Mouse (Mus musculus) intestine, embryonic 15.5 days (tissue): ENCODE data around the gene Cd3eap. TPM values are rescaled to one million over a fixed set of nuclear protein-coding genes. Genes with fewer than 3 reads are reported as not detected.

Experiments
- ATAC-seq: fragments of 200-750 bp; cut with Nextera tagmentation; 2 replicates; pipeline ENCODE4 v1.8.0; 2017; ENCODE audit warnings: moderate TSS enrichment, moderate library complexity
- H3K27ac ChIP-seq: fragments of 300-500 bp; sonication (generic); 2 replicates; pipeline ENCODE4 v1.5.1; 2015; ENCODE audit warnings: mild to moderate bottlenecking, inconsistent platforms
- H3K27me3 ChIP-seq: fragments of 300-500 bp; sonication (generic); replicated peaks from 2 replicates; pipeline ENCODE4 v1.6.1; 2015; ENCODE audit warnings: inconsistent platforms
- H3K36me3 ChIP-seq: fragments of 300-500 bp; sonication (generic); 2 replicates; pipeline ENCODE4 v1.6.1; 2015; ENCODE audit warnings: inconsistent platforms
- H3K4me1 ChIP-seq: fragments of 300-500 bp; sonication (generic); replicated peaks from 2 replicates; pipeline ENCODE4 v1.6.1; 2015; ENCODE audit warnings: inconsistent platforms
- H3K4me2 ChIP-seq: fragments of 300-500 bp; sonication (generic); replicated peaks from 2 replicates; pipeline ENCODE4 v1.6.1; 2015; ENCODE audit warnings: mild to moderate bottlenecking, inconsistent platforms
- H3K4me3 ChIP-seq: fragments of 300-500 bp; sonication (generic); replicated peaks from 2 replicates; pipeline ENCODE4 v1.5.1; 2015; ENCODE audit warnings: inconsistent platforms
- H3K9ac ChIP-seq: fragments of 300-500 bp; sonication (generic); 2 replicates; pipeline ENCODE4 v1.6.1; 2015; ENCODE audit warnings: inconsistent platforms
- H3K9me3 ChIP-seq: fragments of 300-500 bp; sonication (generic); 2 replicates; pipeline ENCODE4 v1.6.1; 2016; ENCODE audit warnings: inconsistent platforms
- WGBS: fragments of 180-500 bp; shearing (Covaris S2); methylation state at CpG from one replicate; pipeline ENCODE4 v1.1.7; 2015; 5-methylcytosine and 5-hydroxymethylcytosine counted together
- polyA plus RNA-seq: library from polyadenylated mRNA; unstranded; fragments of >200 nt; fragmentation: Nextera tagmentation; extraction: Ambion mirVana; gene quantifications from 2 replicates; pipeline ENCODE4 v1.2.1, GENCODE M21; 2015

The Cd3eap gene
- polyA plus RNA-seq, 1 experiment from 2014 or later, result 21.7 TPM

GRCm38 (mm10) chr7:19326359-19326758, 32.9 kb downstream of the Cd3eap start:
- Histone ChIP-seq H3K27me3 (no peaks in the 10 kb centered on the region), H3K9ac (peak overlapping the region; percentile 44), H3K4me2 (peak overlapping the region; percentile 76), H3K4me3 (peak overlapping the region; percentile 32), H3K36me3 (no peaks in the 10 kb centered on the region), H3K27ac (peak overlapping the region; percentile 67), H3K9me3 (no peaks in the 10 kb centered on the region), H3K4me1 (peaks cover 17% of the 10 kb centered on the region)
- peak; percentile 73 for ATAC-seq
- WGBS, result under 1% methylated on average over 20 of the region's 20 CpGs

DNA sequence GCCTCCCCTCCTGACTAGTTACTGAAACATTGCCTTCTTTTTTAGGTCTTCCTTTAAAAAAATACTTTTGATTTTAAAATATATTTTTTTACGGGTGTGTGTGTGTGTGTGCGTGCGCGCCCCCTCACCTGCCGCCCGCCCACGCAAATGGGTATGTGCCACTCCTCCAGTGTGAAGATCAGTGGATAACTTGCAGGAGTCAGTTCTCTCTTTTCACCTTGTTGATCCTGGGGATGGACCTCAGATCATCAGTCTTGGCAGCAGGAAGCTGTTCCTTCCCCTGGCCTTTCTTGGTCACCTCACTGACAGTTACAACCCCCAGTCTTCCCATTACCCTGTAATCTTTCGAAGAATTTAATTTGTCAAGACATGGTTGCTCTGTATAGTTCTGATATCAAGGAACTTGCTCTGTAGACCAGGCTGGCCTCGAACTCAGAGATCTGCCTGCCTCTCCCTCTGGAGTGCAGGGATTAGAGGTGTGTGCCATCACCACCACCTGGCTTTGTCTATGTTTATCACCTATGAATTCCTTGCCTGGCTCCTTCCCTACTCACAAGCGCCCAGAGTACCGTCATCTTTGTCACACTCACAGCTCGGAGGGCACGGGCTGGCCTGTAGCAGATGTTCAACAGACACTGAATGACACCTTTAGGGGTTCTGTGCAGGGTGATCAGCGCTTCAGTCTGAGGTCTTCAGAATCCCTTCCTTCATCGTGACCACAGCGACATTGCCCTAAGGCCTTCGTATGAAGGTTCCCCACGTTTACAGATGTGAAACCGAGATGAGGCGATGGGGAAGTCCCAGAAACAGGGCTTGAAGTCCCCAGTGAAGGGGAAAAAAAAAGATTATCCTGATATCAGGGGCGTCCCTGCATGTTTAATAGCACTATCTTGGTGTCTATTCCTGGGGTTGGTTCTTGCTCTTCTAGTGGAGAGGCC, 33.8 kb downstream of the Cd3eap start:
- Histone ChIP-seq H3K27ac (no peak overlapping the region), H3K9me3 (no peaks in the 10 kb centered on the region), H3K4me2 (no peak overlapping the region), H3K9ac (no peak overlapping the region), H3K4me3 (no peak overlapping the region), H3K27me3 (no peaks in the 10 kb centered on the region), H3K4me1 (peaks cover 17% of the 10 kb centered on the region), H3K36me3 (no peaks in the 10 kb centered on the region)
- WGBS, result 74% methylated on average over 21 of the region's 21 CpGs
- no peak for ATAC-seq

GRCm38 (mm10) chr7:19324221-19324620, 35.1 kb downstream of the Cd3eap start:
- no peaks in the 10 kb centered on the region for H3K36me3 ChIP-seq
- H3K4me2 ChIP-seq, result no peak overlapping the region
- H3K9me3 ChIP-seq, result no peaks in the 10 kb centered on the region
- H3K27ac ChIP-seq, result no peak overlapping the region
- H3K27me3 ChIP-seq, result no peaks in the 10 kb centered on the region
- no peak overlapping the region for H3K4me3 ChIP-seq
- WGBS, result 87% methylated on average over 11 of the region's 11 CpGs
- H3K9ac ChIP-seq, result no peak overlapping the region
- no peak for ATAC-seq
- peaks cover 23% of the 10 kb centered on the region for H3K4me1 ChIP-seq

DNA sequence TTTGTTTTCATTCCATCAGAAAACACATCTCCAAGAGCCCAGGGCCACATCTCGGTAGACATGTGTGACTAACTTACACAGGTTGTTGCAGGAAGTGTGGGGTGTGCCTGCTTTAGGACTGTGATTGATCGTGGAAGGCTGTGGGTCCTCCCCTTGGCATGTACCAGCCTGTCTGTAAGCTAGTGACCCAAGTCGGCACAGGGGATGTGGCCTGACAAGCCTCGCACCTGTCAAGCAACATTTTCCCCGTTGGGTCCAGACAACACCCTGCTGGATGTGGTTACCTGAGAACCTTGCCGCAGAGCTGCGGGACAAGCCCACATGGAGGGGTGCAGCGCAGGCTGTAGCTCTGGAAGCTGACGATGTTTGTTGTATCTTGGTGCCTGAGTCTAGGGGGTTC, 36.8 kb downstream of the Cd3eap start:
- no peak overlapping the region for H3K27ac ChIP-seq
- 45% methylated on average over 9 of the region's 9 CpGs for WGBS
- H3K9me3 ChIP-seq, result no peaks in the 10 kb centered on the region
- H3K4me2 ChIP-seq, result no peak overlapping the region
- H3K36me3 ChIP-seq, result no peaks in the 10 kb centered on the region
- ATAC-seq, result no peak
- no peak overlapping the region for H3K4me3 ChIP-seq
- no peak overlapping the region for H3K9ac ChIP-seq
- H3K27me3 ChIP-seq, result peaks cover 6% of the 10 kb centered on the region; the same call in 1 of the 2 replicates
- H3K4me1 ChIP-seq, result peaks cover 21% of the 10 kb centered on the region

- WGBS, result 44% methylated on average over 5 of the region's 5 CpGs
- Histone ChIP-seq H3K36me3 (no peaks in the 10 kb centered on the region), H3K9ac (no peak overlapping the region), H3K27me3 (peaks cover 14% of the 10 kb centered on the region; the same call in 1 of the 2 replicates), H3K4me3 (no peak overlapping the region), H3K4me1 (peaks cover 11% of the 10 kb centered on the region), H3K27ac (no peak overlapping the region), H3K4me2 (no peak overlapping the region), H3K9me3 (no peaks in the 10 kb centered on the region)
- no peak for ATAC-seq
Measured at GRCm38 (mm10) chr7:19321464-19321863, 37.8 kb downstream of the Cd3eap start.

- H3K9ac ChIP-seq, result no peak overlapping the region
- WGBS, result 42% methylated on average over 7 of the region's 7 CpGs
- H3K36me3 ChIP-seq, result no peaks in the 10 kb centered on the region
- H3K4me3 ChIP-seq, result no peak overlapping the region
- no peak for ATAC-seq
- H3K4me2 ChIP-seq, result peak overlapping the region; percentile 93; the same call in 1 of the 2 replicates
- peaks cover 7% of the 10 kb centered on the region for H3K4me1 ChIP-seq
- H3K27me3 ChIP-seq, result peaks cover 14% of the 10 kb centered on the region; the same call in 1 of the 2 replicates
- H3K27ac ChIP-seq, result no peak overlapping the region
- no peaks in the 10 kb centered on the region for H3K9me3 ChIP-seq
Measured at GRCm38 (mm10) chr7:19320637-19321036, 38.6 kb downstream of the Cd3eap start.

- Histone ChIP-seq H3K9ac (peak overlapping the region; percentile 42), H3K36me3 (no peaks in the 10 kb centered on the region), H3K27me3 (peaks cover 14% of the 10 kb centered on the region; the same call in 1 of the 2 replicates), H3K4me1 (peaks cover 7% of the 10 kb centered on the region), H3K4me3 (peak overlapping the region; percentile 49), H3K9me3 (no peaks in the 10 kb centered on the region), H3K27ac (no peak overlapping the region), H3K4me2 (peak overlapping the region; percentile 93)
- peak; percentile 97 for ATAC-seq
- WGBS, result under 1% methylated on average over 41 of the region's 41 CpGs
Measured at GRCm38 (mm10) chr7:19319906-19320305, 39.4 kb downstream of the Cd3eap start.

GRCm38 (mm10) chr7:19319458-19319857, 39.8 kb downstream of the Cd3eap start:
- peak overlapping the region; percentile 49 for H3K4me3 ChIP-seq
- H3K27me3 ChIP-seq, result peaks cover 14% of the 10 kb centered on the region
- H3K27ac ChIP-seq, result no peak overlapping the region
- H3K4me2 ChIP-seq, result peak overlapping the region; percentile 93
- 20% methylated on average over 9 of the region's 9 CpGs for WGBS
- peak overlapping the region; percentile 42 for H3K9ac ChIP-seq
- no peaks in the 10 kb centered on the region for H3K36me3 ChIP-seq
- peak; percentile 61 for ATAC-seq
- H3K4me1 ChIP-seq, result peaks cover 7% of the 10 kb centered on the region
- no peaks in the 10 kb centered on the region for H3K9me3 ChIP-seq

- Histone ChIP-seq H3K36me3 (no peaks in the 10 kb centered on the region), H3K9ac (no peak overlapping the region), H3K4me1 (peaks cover 7% of the 10 kb centered on the region), H3K9me3 (no peaks in the 10 kb centered on the region), H3K27me3 (peaks cover 14% of the 10 kb centered on the region), H3K4me2 (no peak overlapping the region), H3K4me3 (no peak overlapping the region), H3K27ac (no peak overlapping the region)
- 67% methylated on average over 7 of the region's 7 CpGs for WGBS
- no peak for ATAC-seq
Measured at GRCm38 (mm10) chr7:19318676-19319075, 40.6 kb downstream of the Cd3eap start.

DNA sequence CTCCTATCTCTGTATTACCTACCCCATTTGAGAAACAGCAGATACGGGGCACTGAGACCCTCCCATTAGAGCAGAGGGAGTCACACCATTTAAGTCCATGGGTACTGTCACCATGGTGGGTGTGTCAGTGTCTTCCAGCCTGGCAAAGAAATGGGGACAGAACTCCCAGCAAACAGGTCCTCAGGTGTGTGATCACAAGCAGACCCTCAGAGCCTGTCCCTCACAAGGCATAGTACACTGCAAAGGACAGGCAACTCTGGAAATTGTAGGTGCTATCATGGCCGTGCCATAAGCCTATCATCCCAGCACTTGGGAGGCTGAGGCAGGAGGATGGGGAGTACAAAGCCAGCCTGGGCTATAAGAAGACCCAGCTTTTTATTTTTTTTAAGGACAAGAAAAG, 41.1 kb downstream of the Cd3eap start:
- 70% methylated on average over 2 of the region's 2 CpGs for WGBS
- no peaks in the 10 kb centered on the region for H3K9me3 ChIP-seq
- no peak for ATAC-seq
- peaks cover 7% of the 10 kb centered on the region for H3K4me1 ChIP-seq
- no peaks in the 10 kb centered on the region for H3K36me3 ChIP-seq
- no peak overlapping the region for H3K27ac ChIP-seq
- H3K9ac ChIP-seq, result no peak overlapping the region
- H3K27me3 ChIP-seq, result peaks cover 16% of the 10 kb centered on the region
- H3K4me3 ChIP-seq, result no peak overlapping the region
- H3K4me2 ChIP-seq, result no peak overlapping the region

- no peaks in the 10 kb centered on the region for H3K36me3 ChIP-seq
- ATAC-seq, result no peak
- WGBS, result 61% methylated on average over 14 of the region's 14 CpGs
- no peak overlapping the region for H3K9ac ChIP-seq
- H3K9me3 ChIP-seq, result no peaks in the 10 kb centered on the region
- peaks cover 7% of the 10 kb centered on the region for H3K4me1 ChIP-seq
- no peak overlapping the region for H3K4me2 ChIP-seq
- no peak overlapping the region for H3K4me3 ChIP-seq
- H3K27me3 ChIP-seq, result peaks cover 17% of the 10 kb centered on the region
- H3K27ac ChIP-seq, result no peak overlapping the region
Measured at GRCm38 (mm10) chr7:19316451-19317161, 42.7 kb downstream of the Cd3eap start.

GRCm38 (mm10) chr7:19314033-19314432, 45.2 kb downstream of the Cd3eap start:
- Histone ChIP-seq H3K4me1 (peaks cover 10% of the 10 kb centered on the region; the same call in 1 of the 2 replicates), H3K36me3 (no peaks in the 10 kb centered on the region), H3K27me3 (peaks cover 17% of the 10 kb centered on the region), H3K27ac (no peak overlapping the region), H3K9me3 (no peaks in the 10 kb centered on the region), H3K4me2 (no peak overlapping the region), H3K4me3 (no peak overlapping the region), H3K9ac (no peak overlapping the region)
- 46% methylated on average over 5 of the region's 5 CpGs for WGBS
- no peak for ATAC-seq
